Mouse (Mus musculus) spleen, postnatal 36 days (tissue): ENCODE results near the gene Shox2.

Experiments
- DNase-seq, 2 experiments: peaks; one replicate each; pipeline ENCODE4 v3.0.0; 2022; ENCODE audit warnings: low spot score in 2 of 2, mixed read lengths in 1 of 2

Gene Shox2

DNA sequence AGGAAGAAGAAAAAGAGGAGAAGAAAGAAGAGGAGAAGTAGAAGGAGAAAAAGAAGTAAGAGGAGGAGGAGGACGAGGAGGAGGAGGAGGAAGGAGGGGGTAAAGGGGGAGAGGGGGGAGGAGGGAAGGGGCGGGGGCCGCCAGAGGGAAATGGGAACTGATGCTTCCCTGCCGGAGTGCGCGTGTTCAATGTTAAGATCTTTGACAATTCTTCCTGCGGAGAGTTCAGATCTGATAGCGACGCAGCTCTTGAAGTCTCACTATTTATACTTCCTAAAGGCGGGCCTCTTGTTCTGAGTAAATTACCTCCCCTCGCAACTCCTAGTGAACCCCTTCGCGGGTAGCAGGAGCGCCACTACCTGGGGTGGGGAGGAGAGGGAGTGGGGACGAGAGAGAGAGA, at the start of gene Shox2:
Shox2 (minus strand) TSS at position 66 of the 400 bp plus-strand sequence.
- DNase-seq: no peak

DNA sequence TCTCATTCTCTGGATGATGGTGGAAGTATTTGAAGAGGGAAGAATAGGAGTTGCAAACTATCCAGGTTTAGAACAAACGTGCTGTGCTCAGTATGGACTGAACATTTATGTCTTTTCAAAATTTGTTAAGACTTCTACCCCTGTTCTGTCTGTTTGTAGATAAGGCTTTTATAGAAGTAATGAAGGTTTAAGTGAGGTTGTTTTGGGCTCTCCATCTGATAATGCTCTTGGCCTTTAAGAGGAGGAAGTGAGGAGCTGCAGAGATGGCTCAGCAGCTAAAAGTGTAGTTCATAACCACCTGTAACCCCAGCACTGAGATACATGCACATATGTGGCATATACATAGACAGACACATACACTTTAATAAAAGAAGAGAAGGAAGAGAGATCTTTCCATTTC, 15.2 kb upstream of the Shox2 start:
- no peak for DNase-seq

DNA sequence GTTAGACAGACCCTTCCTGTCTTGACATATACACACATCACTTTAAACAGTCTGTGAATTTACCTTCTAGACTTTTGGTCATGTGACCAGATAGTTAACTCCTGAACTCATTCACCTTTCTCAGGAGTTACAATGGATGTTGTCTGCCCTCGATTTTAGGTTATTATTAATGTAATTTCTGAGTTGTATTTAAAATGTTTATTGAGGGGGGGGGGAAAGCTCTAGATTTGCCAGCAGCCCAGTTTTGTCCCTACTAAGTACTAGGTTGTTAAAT, 4.7 kb upstream of the Shox2 start:
- no peak for DNase-seq

DNA sequence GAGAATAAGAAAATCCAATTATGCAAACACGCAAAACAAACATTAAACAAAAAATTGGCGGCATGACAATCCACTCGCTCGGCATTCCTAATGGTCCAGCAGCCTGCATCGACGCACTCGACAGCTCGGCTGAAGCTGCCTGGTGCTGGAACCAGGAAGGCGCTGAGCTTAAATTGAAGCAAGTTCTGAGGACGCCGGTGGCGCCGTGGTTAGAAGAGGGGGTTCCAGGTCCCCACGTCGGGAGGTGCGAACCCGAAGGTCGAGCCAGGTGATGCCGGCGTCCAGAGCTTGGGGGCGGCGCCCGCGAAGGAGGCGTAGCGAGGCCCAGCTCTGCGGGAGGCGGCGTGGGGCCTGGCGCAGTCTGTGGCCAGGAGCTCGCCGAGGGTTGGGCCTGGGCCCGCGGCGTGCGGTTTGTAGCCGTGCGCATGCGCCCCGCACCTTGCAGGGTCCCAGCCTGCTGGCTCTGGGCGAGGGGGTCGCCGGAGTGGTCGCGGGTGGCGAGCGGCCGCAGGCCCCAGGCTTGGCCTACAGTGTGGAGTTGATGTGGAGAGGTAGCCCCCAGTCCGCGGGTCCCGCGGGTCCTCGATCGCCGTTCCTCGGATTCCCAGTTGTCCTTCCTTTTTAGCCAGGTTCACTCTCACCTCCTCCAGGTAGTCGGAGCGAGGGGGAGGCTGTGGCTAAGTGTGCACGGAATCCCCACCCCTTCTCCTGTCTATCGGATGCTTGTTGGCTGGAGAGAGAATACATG, 4.1 kb upstream of the Shox2 start:
- peak; percentile 61 to 67 for DNase-seq

GRCm38 (mm10) chr3:66983481-66983880, 1.9 kb upstream of the Shox2 start:
- no peak for DNase-seq

DNA sequence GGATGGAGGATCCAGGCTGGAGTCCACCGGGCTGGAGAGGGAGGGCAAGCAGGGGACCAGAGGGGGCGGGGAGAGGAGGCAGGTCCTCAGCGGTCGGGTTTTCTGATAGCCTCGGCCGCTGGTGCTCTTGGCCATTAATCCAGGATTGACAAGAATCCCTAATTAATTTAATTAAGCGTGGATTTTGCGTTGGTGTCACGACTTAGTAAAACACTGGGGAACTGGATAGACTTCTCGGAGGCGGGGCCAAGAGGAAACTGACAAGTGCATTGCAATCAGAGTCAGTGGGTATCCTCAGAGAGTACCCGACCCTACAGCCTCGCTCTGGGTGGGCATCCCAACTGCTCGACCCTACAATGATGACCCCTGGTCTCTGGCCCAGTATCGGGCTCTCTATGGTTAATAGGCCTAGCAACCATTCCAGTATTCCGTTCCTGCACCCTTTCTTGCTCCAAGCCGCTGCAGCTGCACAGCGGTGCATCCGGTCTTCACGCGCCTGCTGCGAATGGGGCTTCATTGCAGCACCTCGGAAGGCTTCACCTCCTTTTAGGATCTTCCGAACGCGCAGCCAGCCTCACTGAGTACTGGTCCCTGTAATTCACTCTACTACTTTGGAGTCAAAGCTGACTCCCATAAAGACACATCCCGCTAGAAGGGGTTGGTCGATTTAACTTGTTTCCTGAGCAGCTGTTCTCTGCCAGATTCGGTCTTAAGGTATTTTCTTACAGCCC, 775 bp upstream of the Shox2 start:
- DNase-seq: peak in 1 of 2 experiments; percentile 24

DNA sequence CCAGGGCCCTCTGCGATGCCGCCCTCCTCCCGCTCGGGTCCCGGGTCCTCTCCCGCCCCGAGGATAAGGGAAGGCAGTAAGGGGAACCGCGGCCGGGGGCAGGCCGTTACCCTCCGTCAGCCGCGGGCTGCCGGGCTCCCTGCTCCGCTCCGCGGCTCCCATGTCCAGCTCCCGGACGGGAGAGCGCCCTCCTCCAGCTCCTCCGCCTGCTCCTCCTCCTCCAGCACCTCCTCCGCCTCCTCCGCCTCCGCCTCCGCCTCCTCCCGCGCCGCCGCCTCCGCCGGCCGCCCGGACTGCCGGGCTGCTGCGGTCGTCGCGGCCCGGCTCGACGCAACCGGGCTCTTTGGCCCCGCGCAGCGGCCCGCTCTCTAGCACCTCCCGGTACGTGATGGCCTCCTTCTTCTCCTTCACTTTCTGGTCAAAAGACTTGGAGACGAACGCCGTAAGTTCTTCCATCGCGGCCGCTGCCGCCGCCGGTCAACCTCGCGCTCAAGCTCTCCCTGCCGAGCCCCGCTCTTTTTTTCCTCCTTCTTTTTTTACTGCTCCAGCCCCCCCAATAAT, 390 bp downstream of the Shox2 start, which contains the start of gene Rsrc1:
Rsrc1 (plus strand) TSS at position 290 of the 561 bp plus-strand sequence.
- peak in 1 of 2 experiments; percentile 29 for DNase-seq

- DNase-seq: no peak
Measured at GRCm38 (mm10) chr3:66980111-66980975, 1.2 kb downstream of the Shox2 start.

DNA sequence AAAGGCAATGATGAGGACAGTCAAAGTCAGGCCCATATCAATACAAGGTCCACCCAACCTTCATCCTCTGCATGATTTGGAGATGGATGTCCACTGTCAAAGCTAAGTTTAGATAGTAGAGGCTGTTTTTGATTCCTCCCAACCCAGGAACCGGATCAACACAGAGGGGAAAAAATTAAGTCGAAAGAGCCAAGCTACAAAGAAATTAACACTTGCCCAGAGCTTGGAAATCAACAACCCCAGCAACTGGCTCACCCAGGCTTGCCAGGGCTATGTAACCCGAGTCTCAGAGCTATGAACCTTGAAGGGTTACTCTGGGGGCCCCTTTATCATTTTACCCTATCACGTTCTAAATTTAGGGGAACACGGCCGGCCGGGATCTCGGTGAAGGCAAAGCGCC, 2.1 kb downstream of the Shox2 start:
- DNase-seq: no peak

DNA sequence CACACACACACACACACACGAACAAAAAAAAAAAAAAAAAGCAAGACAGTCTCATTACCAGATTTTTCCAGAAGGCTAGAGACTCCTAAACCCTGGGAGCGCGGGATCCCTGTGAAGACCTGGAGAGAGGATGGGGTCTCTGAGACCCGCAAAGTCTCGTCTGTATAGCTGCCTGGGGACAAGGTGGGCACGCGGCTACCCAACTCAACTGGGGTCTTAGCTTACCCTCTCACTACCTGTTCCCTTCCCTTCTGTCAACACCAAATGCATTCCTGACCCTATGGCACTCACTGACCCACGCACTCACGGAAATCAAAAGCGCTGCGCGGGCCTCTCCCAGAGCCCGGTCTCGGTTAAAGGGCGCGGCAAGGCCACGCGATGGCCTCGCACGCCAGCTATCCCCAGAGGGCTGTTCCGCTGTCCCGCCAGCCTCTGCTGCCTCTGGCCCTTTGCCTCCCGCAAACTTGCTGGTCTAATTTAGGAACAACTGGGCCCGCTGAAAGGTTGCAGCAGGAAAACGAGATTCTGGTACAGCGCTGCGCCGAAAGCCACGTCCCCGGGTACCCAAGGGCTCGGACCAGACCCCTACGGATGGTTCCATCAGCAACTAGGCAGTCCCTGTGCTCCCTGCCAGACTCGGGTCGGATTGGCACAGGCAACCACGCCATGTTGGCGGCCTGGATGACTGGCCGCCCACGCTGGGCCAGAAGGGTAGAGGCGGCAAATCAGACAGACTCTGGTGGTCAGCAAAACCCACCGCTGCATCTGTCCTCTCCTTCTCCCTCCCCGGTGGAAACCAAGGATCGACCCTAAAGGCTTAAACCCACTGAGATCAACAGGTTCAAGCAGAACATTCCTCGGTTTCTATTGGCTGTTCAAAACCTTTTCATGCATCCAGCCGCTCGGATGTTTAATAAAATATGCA, 2.9 kb downstream of the Shox2 start:
- no peak for DNase-seq

- DNase-seq: no peak
Measured at GRCm38 (mm10) chr3:66977811-66978456, 3.6 kb downstream of the Shox2 start.

- no peak for DNase-seq
Measured at GRCm38 (mm10) chr3:66976889-66977615, 4.5 kb downstream of the Shox2 start.

DNA sequence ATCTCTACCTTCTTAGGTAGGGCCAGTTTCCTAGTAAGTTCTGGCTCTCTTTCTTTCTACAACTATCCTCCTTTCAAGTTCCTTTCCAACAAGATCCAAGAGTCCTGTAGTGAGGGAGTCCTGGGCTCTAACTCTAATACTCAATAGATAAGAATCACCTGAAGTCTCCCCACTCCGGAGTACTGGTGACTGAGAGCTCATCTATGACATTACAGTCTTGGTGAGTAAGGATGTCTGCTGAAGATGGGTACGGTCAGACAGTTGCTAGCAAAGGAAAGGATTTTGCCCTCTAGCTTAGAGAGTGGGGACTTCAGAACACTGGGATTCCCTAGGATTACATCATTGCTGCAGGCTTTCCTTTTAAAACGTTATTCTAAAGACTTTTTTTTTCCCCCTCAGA, 7.1 kb downstream of the Shox2 start:
- DNase-seq: no peak

DNA sequence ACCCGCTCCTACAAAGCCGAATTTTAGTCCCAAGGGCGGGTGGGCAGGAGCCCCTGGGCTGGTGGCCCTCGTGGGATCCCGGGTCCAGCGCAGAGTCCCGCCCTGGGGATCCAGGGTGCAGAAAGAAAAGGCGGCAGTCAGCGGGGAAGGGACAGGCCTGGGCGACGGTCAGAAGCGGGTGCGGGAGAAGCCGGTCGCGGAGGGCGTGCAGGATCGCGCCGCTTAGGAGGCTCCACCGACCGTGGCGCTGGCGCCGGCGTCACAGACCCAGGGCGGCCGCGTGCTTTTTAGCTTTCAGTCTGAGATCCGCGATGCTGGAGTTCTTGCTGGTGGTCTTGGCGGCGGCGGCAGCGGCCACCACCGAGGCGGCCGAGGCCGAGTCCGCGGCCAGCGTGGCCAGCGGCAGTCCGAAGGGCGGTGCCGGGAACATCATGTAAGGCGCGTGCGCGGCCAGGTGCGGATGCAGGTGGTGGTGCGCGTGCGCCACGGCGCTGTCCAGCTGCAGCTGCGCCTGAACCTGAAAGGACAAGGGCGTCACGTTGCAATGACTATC, 8.1 kb downstream of the Shox2 start:
- peak in 1 of 2 experiments; percentile 26 for DNase-seq

- DNase-seq: no peak
Measured at GRCm38 (mm10) chr3:66972191-66972950, 9.2 kb downstream of the Shox2 start.

- no peak for DNase-seq
Measured at GRCm38 (mm10) chr3:66970661-66971331, 10.8 kb downstream of the Shox2 start.

GRCm38 (mm10) chr3:66970261-66970660, 11.3 kb downstream of the Shox2 start:
- DNase-seq: no peak

- DNase-seq: no peak
Measured at GRCm38 (mm10) chr3:66967508-66967907, 14.1 kb downstream of the Shox2 start.
